Mouse (Mus musculus): Measurements from ENCODE around the gene Lime1. TPM values are rescaled to one million over a fixed set of nuclear protein-coding genes. Genes with fewer than 3 reads are reported as not detected.

The Lime1 gene
- polyA plus RNA-seq, 1 experiment from 2014 or later = 20.2 TPM

GRCm38 (mm10) chr2:181420426-181420825, 40.5 kb downstream of the Lime1 start:
- DNase-seq (ENCODE audit: low spot score) = no peak
- peak overlapping the region; percentile 32 for H3K9ac ChIP-seq (ENCODE audit: low read depth, low read length)

GRCm38 (mm10) chr2:181420903-181421638, 41.2 kb downstream of the Lime1 start:
- WGBS = 36% methylated on average over 4 of the region's 4 CpGs
- peaks cover 45% of the 10 kb centered on the region for H3K4me1 ChIP-seq (replicated peaks; ENCODE audit: control insufficient read depth, insufficient read depth, low read length)

More at GRCm38 (mm10) chr2:181420426-181420825, 40.5 kb downstream of the Lime1 start:
- ATAC-seq (replicated peaks; ENCODE audit: low FRiP score) = no peak
- Histone ChIP-seq H3K27me3 (replicated peaks; ENCODE audit: control insufficient read depth, insufficient read depth, low read length) (no peaks in the 10 kb centered on the region), H3K4me1 (replicated peaks; ENCODE audit: control insufficient read depth, insufficient read depth, low read length) (peaks cover 45% of the 10 kb centered on the region), H3K27ac (ENCODE audit: low read depth, low read length) (peak overlapping the region; percentile 70), H3K4me3 (ENCODE audit: low read depth, low read length) (no peak overlapping the region), H3K9me3 (ENCODE audit: control insufficient read depth, low read length) (no peaks in the 10 kb centered on the region), H3K36me3 (ENCODE audit: control insufficient read depth, insufficient read depth, low read length) (peaks cover 10% of the 10 kb centered on the region), H3K4me2 (peak overlapping the region; percentile 56)
- WGBS = 32% methylated on average over 4 of the region's 4 CpGs

GRCm38 (mm10) chr2:181423834-181424233, 44.0 kb downstream of the Lime1 start:
- DNase-seq (ENCODE audit: low spot score) (no peak), ATAC-seq (replicated peaks; ENCODE audit: low FRiP score) (no peak)
- Histone ChIP-seq H3K27ac (ENCODE audit: low read depth, low read length) (no peak overlapping the region), H3K4me2 (no peak overlapping the region), H3K36me3 (ENCODE audit: control insufficient read depth, insufficient read depth, low read length) (peaks cover 10% of the 10 kb centered on the region), H3K4me1 (replicated peaks; ENCODE audit: control insufficient read depth, insufficient read depth, low read length) (peaks cover 34% of the 10 kb centered on the region), H3K4me3 (ENCODE audit: low read depth, low read length) (no peak overlapping the region), H3K9me3 (ENCODE audit: control insufficient read depth, low read length) (no peaks in the 10 kb centered on the region), H3K9ac (ENCODE audit: low read depth, low read length) (no peak overlapping the region), H3K27me3 (replicated peaks; ENCODE audit: control insufficient read depth, insufficient read depth, low read length) (no peaks in the 10 kb centered on the region)
- WGBS = 86% methylated on average over 9 of the region's 9 CpGs

More at GRCm38 (mm10) chr2:181420903-181421638, 41.2 kb downstream of the Lime1 start:
- Histone ChIP-seq H3K27me3 (replicated peaks; ENCODE audit: control insufficient read depth, insufficient read depth, low read length) (no peaks in the 10 kb centered on the region), H3K36me3 (ENCODE audit: control insufficient read depth, insufficient read depth, low read length) (peaks cover 10% of the 10 kb centered on the region), H3K4me3 (ENCODE audit: low read depth, low read length) (no peak overlapping the region), H3K9ac (ENCODE audit: low read depth, low read length) (peak overlapping the region; percentile 32), H3K4me2 (peak overlapping the region; percentile 56), H3K9me3 (ENCODE audit: control insufficient read depth, low read length) (no peaks in the 10 kb centered on the region), H3K27ac (ENCODE audit: low read depth, low read length) (peak overlapping the region; percentile 70)
- DNase-seq (ENCODE audit: low spot score) (no peak), ATAC-seq (replicated peaks; ENCODE audit: low FRiP score) (peak; percentile 87)

Other genes with a start within 250 kb of the Lime1 start
- gene Kcnq2, start 244.8 kb upstream of the Lime1 start, polyA plus RNA-seq (2014; fragmentation: Nextera tagmentation; extraction: Ambion mirVana) = 0.15 and 0.18 TPM in 2 replicates
- not detected in 2 replicates for gene Eef1a2, start 223.1 kb upstream of the Lime1 start, polyA plus RNA-seq (2014; fragmentation: Nextera tagmentation; extraction: Ambion mirVana)
- gene Ppdpf, start 192.8 kb upstream of the Lime1 start, polyA plus RNA-seq (2014; fragmentation: Nextera tagmentation; extraction: Ambion mirVana) = 172 and 179 TPM in 2 replicates
- not detected in 2 replicates for gene Ptk6, start 177.3 kb upstream of the Lime1 start, polyA plus RNA-seq (2014; fragmentation: Nextera tagmentation; extraction: Ambion mirVana)
- 0.23 TPM in 1 of 2 replicates, not detected in the other for gene Srms, start 166.9 kb upstream of the Lime1 start, polyA plus RNA-seq (2014; fragmentation: Nextera tagmentation; extraction: Ambion mirVana)
- 0.34 TPM in 1 of 2 replicates, not detected in the other for gene Fndc11, start 160.1 kb upstream of the Lime1 start, polyA plus RNA-seq (2014; fragmentation: Nextera tagmentation; extraction: Ambion mirVana)
- 2.4 and 2.6 TPM in 2 replicates for gene Helz2, start 138.1 kb upstream of the Lime1 start, polyA plus RNA-seq (2014; fragmentation: Nextera tagmentation; extraction: Ambion mirVana)
- gene Gmeb2, start 92.0 kb upstream of the Lime1 start, polyA plus RNA-seq (2014; fragmentation: Nextera tagmentation; extraction: Ambion mirVana) = 14.7 and 16.4 TPM in 2 replicates
- gene Stmn3, start 65.6 kb upstream of the Lime1 start, polyA plus RNA-seq (2014; fragmentation: Nextera tagmentation; extraction: Ambion mirVana) = 0.59 and 0.74 TPM in 2 replicates
- 58.8 and 66.4 TPM in 2 replicates for gene Rtel1, start 60.3 kb upstream of the Lime1 start, polyA plus RNA-seq (2014; fragmentation: Nextera tagmentation; extraction: Ambion mirVana)
- 29.5 and 35.1 TPM in 2 replicates for gene Zgpat, start 15.2 kb upstream of the Lime1 start, polyA plus RNA-seq (2014; fragmentation: Nextera tagmentation; extraction: Ambion mirVana)
- 48.7 and 48.9 TPM in 2 replicates for gene Arfrp1, start 14.7 kb upstream of the Lime1 start, polyA plus RNA-seq (2014; fragmentation: Nextera tagmentation; extraction: Ambion mirVana)
- 25.2 and 26.9 TPM in 2 replicates for gene Zbtb46, start 79.3 kb downstream of the Lime1 start, polyA plus RNA-seq (2014; fragmentation: Nextera tagmentation; extraction: Ambion mirVana)
- gene Abhd16b, start 113.1 kb downstream of the Lime1 start, polyA plus RNA-seq (2014; fragmentation: Nextera tagmentation; extraction: Ambion mirVana) = 0.13 TPM in 1 of 2 replicates, not detected in the other
- 149 and 156 TPM in 2 replicates for gene Tpd52l2, start 117.1 kb downstream of the Lime1 start, polyA plus RNA-seq (2014; fragmentation: Nextera tagmentation; extraction: Ambion mirVana)
- 61.1 and 65.6 TPM in 2 replicates for gene Dnajc5, start 140.4 kb downstream of the Lime1 start, polyA plus RNA-seq (2014; fragmentation: Nextera tagmentation; extraction: Ambion mirVana)
- 44.5 and 51.2 TPM in 2 replicates for gene Uckl1, start 204.8 kb downstream of the Lime1 start, polyA plus RNA-seq (2014; fragmentation: Nextera tagmentation; extraction: Ambion mirVana)
- 63.0 and 68.5 TPM in 2 replicates for gene Prpf6, start 211.8 kb downstream of the Lime1 start, polyA plus RNA-seq (2014; fragmentation: Nextera tagmentation; extraction: Ambion mirVana)
- gene Zfp512b, start 212.7 kb downstream of the Lime1 start, polyA plus RNA-seq (2014; fragmentation: Nextera tagmentation; extraction: Ambion mirVana) = 31.2 and 33.9 TPM in 2 replicates
- 6.2 and 6.8 TPM in 2 replicates for gene Samd10, start 219.1 kb downstream of the Lime1 start, polyA plus RNA-seq (2014; fragmentation: Nextera tagmentation; extraction: Ambion mirVana)